Mouse (Mus musculus) neural tube, embryonic 12.5 days (tissue): ENCODE results near the gene Sat2. TPM values are rescaled to one million over a fixed set of nuclear protein-coding genes. Genes with fewer than 3 reads are reported as not detected.

Experiments
- ATAC-seq: fragments of 200-750 bp; cut with Nextera tagmentation; 2 replicates; pipeline ENCODE4 v1.8.0; 2017; ENCODE audit warnings: low read depth, mild to moderate bottlenecking, moderate TSS enrichment, moderate library complexity; ENCODE audit not compliant: low FRiP score
- H3K27ac ChIP-seq: fragments of 300-500 bp; sonication (generic); 2 replicates; pipeline ENCODE4 v1.5.1; 2016
- H3K27me3 ChIP-seq: fragments of 300-500 bp; sonication (generic); replicated peaks from 2 replicates; pipeline ENCODE4 v1.6.1; 2016; ENCODE audit warnings: mild to moderate bottlenecking
- H3K36me3 ChIP-seq: fragments of 300-500 bp; sonication (generic); 2 replicates; pipeline ENCODE4 v1.6.1; 2016; ENCODE audit warnings: mild to moderate bottlenecking
- H3K4me1 ChIP-seq: fragments of 300-500 bp; sonication (generic); 2 replicates; pipeline ENCODE4 v1.6.1; 2016
- H3K4me2 ChIP-seq: fragments of 300-500 bp; sonication (generic); replicated peaks from 2 replicates; pipeline ENCODE4 v1.6.1; 2016; ENCODE audit warnings: mild to moderate bottlenecking
- H3K4me3 ChIP-seq: fragments of 300-500 bp; sonication (generic); 2 replicates; pipeline ENCODE4 v1.5.1; 2016
- H3K9ac ChIP-seq: fragments of 300-500 bp; sonication (generic); 2 replicates; pipeline ENCODE4 v1.6.1; 2016; ENCODE audit warnings: mild to moderate bottlenecking
- H3K9me3 ChIP-seq: fragments of 300-500 bp; sonication (generic); 2 replicates; pipeline ENCODE4 v1.6.1; 2016; ENCODE audit warnings: mild to moderate bottlenecking
- WGBS: fragments of 180-500 bp; shearing (Covaris S2); methylation state at CpG from one replicate; pipeline ENCODE4 v1.1.7; 2016; 5-methylcytosine and 5-hydroxymethylcytosine counted together
- polyA plus RNA-seq: library from polyadenylated mRNA; unstranded; fragments of >200 nt; fragmentation: Nextera tagmentation; extraction: Ambion mirVana; gene quantifications from 2 replicates; pipeline ENCODE4 v1.2.1, GENCODE M21; 2016

The Sat2 gene
- polyA plus RNA-seq, 1 experiment from 2014 or later, result 23.3 TPM

DNA sequence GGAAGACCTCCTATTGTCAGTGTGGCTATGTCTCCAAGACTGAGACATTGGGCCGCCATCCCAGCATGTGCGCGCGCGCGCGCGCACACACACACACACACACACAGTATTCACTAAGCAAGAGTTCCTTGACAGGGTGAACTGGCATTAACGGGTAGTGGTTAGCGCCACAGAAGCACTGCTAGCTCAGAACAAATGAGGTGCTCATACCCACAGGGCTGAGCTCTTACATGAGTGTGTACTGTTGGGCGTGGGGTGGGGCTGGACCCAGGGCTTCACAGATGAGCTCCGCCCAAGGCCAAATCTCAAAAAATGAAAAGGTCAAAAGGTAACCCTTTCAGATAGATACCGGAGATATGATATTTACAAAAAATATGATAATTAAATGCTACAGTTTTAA lies 36.9 kb upstream of the Sat2 start:
- peaks cover 7% of the 10 kb centered on the region for H3K4me1 ChIP-seq
- ATAC-seq, result no peak
- H3K27ac ChIP-seq, result no peak overlapping the region
- H3K36me3 ChIP-seq, result peaks cover 35% of the 10 kb centered on the region
- H3K27me3 ChIP-seq, result no peaks in the 10 kb centered on the region
- H3K9me3 ChIP-seq, result no peaks in the 10 kb centered on the region
- H3K4me2 ChIP-seq, result no peak overlapping the region
- H3K9ac ChIP-seq, result no peak overlapping the region
- no peak overlapping the region for H3K4me3 ChIP-seq
- 97% methylated on average over 13 of the region's 13 CpGs for WGBS

DNA sequence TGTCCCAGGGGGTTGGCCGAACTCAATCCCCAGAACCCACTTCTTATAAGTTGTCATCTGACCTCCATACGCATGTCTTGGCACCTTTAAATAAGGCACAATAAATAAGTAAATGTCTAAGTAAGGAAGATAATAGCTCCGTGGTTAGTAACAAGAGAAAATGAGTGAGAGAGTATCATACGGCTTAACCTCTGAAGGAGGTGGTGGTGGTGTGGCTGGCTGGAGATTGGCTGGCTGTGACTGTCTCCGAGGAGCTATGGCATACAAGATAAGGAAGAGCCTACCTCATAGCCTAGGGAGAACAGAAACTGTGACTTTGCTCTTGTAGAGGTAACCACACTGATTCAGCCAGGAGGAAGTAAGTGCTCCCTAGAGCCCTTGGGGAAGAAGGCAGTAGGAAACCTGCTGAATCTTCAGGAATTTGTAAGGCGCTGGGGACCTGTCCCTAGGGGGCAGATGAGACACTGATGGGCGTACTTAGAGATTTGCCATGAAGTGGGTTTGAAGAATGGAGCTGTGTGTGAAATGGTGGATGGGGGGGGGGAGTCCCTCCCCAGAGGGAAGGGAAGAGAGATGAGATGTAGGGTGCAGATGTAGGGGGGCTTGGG lies 36.0 kb upstream of the Sat2 start:
- H3K27ac ChIP-seq, result no peak overlapping the region
- H3K36me3 ChIP-seq, result peaks cover 43% of the 10 kb centered on the region
- H3K9me3 ChIP-seq, result no peaks in the 10 kb centered on the region
- H3K4me1 ChIP-seq, result peaks cover 7% of the 10 kb centered on the region
- no peak overlapping the region for H3K4me2 ChIP-seq
- ATAC-seq, result no peak
- H3K9ac ChIP-seq, result no peak overlapping the region
- WGBS, result 81% methylated on average over 7 of the region's 7 CpGs
- no peak overlapping the region for H3K4me3 ChIP-seq
- no peaks in the 10 kb centered on the region for H3K27me3 ChIP-seq

DNA sequence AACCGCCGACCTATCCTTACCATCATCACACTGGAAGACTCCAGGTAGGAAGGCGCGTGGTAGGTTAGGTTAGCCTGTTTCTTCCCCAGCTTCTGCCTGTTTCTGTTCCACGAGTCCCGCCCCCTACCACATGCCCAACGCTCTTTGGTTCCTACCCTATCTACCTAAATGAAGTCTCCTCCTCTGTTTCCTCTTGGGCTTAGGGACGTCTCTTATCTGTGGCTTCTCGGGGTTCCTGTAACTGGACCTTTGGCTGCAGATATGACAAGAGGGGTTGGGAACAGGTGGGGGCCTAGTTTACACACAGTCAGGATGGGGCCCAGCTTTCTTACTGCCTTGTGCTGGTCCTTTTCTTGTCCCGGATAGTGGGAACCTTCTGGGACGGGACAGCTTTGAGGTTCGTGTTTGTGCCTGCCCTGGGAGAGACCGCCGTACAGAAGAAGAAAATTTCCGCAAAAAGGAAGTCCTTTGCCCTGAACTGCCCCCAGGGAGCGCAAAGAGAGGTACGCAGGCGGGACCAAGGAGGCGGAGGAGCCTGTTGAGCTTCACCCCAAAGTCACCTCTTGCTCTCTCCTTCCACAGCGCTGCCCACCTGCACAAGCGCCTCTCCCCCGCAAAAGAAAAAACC lies 32.5 kb upstream of the Sat2 start:
- no peak overlapping the region for H3K9ac ChIP-seq
- H3K4me1 ChIP-seq, result no peaks in the 10 kb centered on the region
- 95% methylated on average over 22 of the region's 22 CpGs for WGBS
- no peak overlapping the region for H3K4me3 ChIP-seq
- H3K27me3 ChIP-seq, result no peaks in the 10 kb centered on the region
- no peak overlapping the region for H3K4me2 ChIP-seq
- no peak overlapping the region for H3K27ac ChIP-seq
- peaks cover 60% of the 10 kb centered on the region for H3K36me3 ChIP-seq
- no peak for ATAC-seq
- H3K9me3 ChIP-seq, result no peaks in the 10 kb centered on the region

DNA sequence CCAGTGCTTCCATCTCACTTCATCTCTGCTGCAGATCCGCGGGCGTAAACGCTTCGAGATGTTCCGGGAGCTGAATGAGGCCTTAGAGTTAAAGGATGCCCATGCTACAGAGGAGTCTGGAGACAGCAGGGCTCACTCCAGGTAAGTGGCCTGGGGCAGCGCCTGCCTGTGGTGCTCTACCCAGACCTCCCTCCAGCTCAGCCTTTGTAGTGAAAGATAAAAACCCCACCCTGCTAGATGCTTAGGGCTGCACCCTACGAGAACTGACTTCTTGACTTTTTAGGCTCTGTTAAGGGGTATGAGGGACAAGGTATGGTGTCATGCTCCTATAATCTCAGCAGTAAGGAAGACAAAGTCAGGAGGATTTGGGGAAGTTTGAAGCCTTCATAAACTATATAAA lies 31.2 kb upstream of the Sat2 start:
- Histone ChIP-seq H3K9me3 (no peaks in the 10 kb centered on the region), H3K4me2 (no peak overlapping the region), H3K4me3 (no peak overlapping the region), H3K27ac (no peak overlapping the region), H3K9ac (no peak overlapping the region), H3K36me3 (peaks cover 63% of the 10 kb centered on the region), H3K4me1 (no peaks in the 10 kb centered on the region), H3K27me3 (no peaks in the 10 kb centered on the region)
- no peak for ATAC-seq
- WGBS, result 96% methylated on average over 8 of the region's 8 CpGs

DNA sequence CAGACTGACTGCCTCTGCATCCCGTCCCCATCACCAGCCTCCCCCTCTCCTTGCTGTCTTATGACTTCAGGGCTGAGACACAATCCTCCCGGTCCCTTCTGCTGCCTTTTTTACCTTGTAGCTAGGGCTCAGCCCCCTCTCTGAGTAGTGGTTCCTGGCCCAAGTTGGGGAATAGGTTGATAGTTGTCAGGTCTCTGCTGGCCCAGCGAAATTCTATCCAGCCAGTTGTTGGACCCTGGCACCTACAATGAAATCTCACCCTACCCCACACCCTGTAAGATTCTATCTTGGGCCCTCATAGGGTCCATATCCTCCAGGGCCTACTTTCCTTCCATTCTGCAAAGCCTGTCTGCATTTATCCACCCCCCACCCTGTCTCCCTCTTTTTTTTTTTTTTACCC lies 30.4 kb upstream of the Sat2 start:
- Histone ChIP-seq H3K4me3 (no peak overlapping the region), H3K27me3 (no peaks in the 10 kb centered on the region), H3K4me2 (no peak overlapping the region), H3K4me1 (no peaks in the 10 kb centered on the region), H3K36me3 (peaks cover 63% of the 10 kb centered on the region), H3K9me3 (no peaks in the 10 kb centered on the region), H3K27ac (no peak overlapping the region), H3K9ac (no peak overlapping the region)
- 87% methylated on average over 3 of the region's 3 CpGs for WGBS
- ATAC-seq, result no peak

DNA sequence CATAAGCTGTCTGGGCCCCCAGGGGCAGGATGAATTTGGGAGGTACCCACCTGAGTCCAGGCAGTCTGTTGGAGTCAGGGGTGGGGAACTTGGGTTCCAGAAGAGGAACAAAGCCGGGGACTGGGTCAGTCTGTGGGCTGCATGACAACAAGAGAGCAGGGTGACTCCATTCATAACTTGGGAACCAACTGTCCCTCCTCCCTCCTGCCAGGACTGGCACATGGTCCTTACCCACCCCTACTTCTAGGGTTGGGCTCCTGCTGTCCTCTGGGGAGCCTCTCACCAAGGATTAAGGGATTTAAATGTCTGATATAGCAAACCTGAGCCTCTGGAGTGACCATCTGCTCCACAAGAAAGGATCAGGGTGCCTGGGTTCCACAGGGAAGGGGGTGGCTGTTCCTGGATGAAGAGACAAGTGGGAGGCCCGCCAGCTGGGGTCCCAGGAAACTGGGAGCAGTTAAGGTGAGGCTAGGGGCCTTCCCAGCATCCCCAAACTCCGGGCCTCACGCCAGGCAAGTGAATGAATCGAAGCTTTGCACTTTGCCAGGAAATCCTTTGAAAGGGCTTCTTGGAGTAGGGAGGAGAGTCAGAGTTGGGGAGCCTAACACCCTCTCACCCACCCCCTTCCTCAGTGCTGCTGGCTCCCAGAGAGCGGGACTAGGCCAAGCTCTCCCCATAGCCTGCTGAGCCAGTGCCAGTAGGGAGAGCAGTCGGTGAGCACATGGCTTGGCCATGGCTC lies 29.8 kb upstream of the Sat2 start:
- Histone ChIP-seq H3K36me3 (peaks cover 57% of the 10 kb centered on the region), H3K4me2 (no peak overlapping the region), H3K4me3 (no peak overlapping the region), H3K9me3 (no peaks in the 10 kb centered on the region), H3K9ac (no peak overlapping the region), H3K4me1 (no peaks in the 10 kb centered on the region), H3K27me3 (no peaks in the 10 kb centered on the region), H3K27ac (no peak overlapping the region)
- no peak for ATAC-seq
- WGBS, result 88% methylated on average over 7 of the region's 7 CpGs

DNA sequence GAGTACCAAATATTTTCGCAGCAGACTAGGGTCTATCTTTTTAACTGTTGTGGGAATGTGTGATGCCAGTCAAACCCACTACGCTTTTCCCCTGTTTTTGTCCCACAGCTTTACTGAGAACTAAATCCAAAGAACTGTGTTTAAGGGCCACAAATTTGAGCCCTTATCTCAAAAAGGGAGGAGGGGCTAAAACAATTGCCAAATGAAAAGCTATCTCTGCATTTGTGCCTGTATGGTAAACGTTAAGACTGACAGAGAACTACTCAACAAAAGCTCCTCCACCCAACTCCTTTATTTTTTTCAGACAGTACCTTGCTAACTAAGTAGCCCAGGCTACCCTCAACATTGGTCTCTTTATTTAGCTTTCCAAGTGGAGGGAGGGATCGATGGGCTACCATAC lies 29.0 kb upstream of the Sat2 start:
- no peak for ATAC-seq
- Histone ChIP-seq H3K27ac (no peak overlapping the region), H3K4me3 (no peak overlapping the region), H3K4me1 (no peaks in the 10 kb centered on the region), H3K27me3 (no peaks in the 10 kb centered on the region), H3K9ac (no peak overlapping the region), H3K4me2 (no peak overlapping the region), H3K9me3 (no peaks in the 10 kb centered on the region), H3K36me3 (peaks cover 50% of the 10 kb centered on the region)
- WGBS, result 87% methylated on average over 4 of the region's 4 CpGs

DNA sequence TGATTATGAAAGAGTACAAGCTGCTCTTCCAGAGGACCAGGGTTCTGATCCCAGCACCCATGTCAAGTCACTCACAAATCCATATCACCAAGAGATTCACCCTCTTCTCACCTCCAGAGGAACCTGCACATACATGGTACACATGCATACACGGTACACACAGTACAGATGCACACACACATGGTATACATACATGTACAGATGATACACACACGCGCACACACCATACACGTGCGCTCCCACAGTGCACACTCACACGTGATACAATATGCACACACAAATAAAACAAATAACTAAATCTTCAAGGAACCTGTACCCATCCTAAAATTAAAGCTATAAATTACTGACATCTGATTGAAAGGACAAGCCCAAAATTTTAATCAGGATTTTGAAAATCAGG lies 27.0 kb upstream of the Sat2 start:
- 96% methylated on average over 6 of the region's 6 CpGs for WGBS
- Histone ChIP-seq H3K27ac (no peak overlapping the region), H3K9me3 (no peaks in the 10 kb centered on the region), H3K4me3 (no peak overlapping the region), H3K4me1 (peaks cover 6% of the 10 kb centered on the region), H3K36me3 (peaks cover 29% of the 10 kb centered on the region), H3K27me3 (no peaks in the 10 kb centered on the region), H3K9ac (no peak overlapping the region), H3K4me2 (no peak overlapping the region)
- no peak for ATAC-seq

DNA sequence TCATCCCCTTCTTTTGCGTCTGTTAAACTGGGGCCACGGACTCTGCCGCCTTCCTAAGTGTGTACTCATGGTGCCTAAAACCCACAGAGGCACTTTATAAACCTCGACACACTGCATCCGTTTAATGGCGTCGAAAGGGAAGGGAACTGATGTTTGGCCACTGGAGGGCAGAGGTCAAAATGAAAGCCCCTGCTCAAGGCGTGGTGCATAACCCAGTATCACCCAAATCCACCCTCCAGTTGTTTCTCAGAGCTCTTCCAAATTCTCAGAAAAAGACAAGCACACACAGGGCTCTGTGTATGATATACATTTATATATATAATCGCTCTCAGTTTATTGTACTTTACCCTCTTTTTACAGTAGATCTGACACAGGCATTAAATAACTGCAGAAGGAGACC lies 22.4 kb upstream of the Sat2 start:
- H3K27me3 ChIP-seq, result 0 out of 2 replicates have a peak, but pooled peaks cover 3% of the 10 kb centered on the region
- H3K36me3 ChIP-seq, result peaks cover 3% of the 10 kb centered on the region; the same call in 1 of the 2 replicates
- WGBS, result 6% methylated on average over 9 of the region's 9 CpGs
- H3K4me2 ChIP-seq, result 0 out of 2 replicates have a peak overlapping the region, but pooled peaks have one; percentile 38
- H3K27ac ChIP-seq, result no peak overlapping the region
- no peak for ATAC-seq
- no peaks in the 10 kb centered on the region for H3K9me3 ChIP-seq
- H3K4me3 ChIP-seq, result no peak overlapping the region
- H3K4me1 ChIP-seq, result peaks cover 23% of the 10 kb centered on the region
- no peak overlapping the region for H3K9ac ChIP-seq

DNA sequence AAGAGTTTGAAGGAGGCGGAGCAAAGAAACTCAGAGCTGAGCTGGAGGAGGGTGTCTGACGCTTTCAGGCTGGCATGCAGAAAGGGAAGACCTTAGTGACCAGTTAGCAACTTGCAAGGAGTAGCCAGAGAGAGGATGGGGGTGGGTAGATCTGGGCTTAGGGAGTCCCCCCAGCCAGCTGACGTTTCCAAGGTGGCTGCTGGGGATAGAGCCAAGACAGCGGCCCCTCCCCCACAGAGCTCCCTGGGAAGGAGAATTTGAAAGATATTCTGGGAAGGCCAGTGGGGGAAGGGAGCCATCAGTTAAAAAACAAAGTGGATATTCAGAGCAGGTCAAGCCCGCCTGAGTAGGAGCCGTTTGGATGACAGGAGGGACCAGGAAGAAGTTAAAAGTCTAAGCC lies 21.7 kb upstream of the Sat2 start:
- H3K9me3 ChIP-seq, result no peaks in the 10 kb centered on the region
- H3K9ac ChIP-seq, result 0 out of 2 replicates have a peak overlapping the region, but pooled peaks have one; percentile 26
- H3K4me1 ChIP-seq, result peaks cover 29% of the 10 kb centered on the region
- H3K4me3 ChIP-seq, result no peak overlapping the region
- no peaks in the 10 kb centered on the region for H3K36me3 ChIP-seq
- peaks cover 5% of the 10 kb centered on the region; the same call in 1 of the 2 replicates for H3K27me3 ChIP-seq
- H3K4me2 ChIP-seq, result peak overlapping the region; percentile 38
- no peak for ATAC-seq
- WGBS, result 14% methylated on average over 6 of the region's 6 CpGs
- H3K27ac ChIP-seq, result no peak overlapping the region

DNA sequence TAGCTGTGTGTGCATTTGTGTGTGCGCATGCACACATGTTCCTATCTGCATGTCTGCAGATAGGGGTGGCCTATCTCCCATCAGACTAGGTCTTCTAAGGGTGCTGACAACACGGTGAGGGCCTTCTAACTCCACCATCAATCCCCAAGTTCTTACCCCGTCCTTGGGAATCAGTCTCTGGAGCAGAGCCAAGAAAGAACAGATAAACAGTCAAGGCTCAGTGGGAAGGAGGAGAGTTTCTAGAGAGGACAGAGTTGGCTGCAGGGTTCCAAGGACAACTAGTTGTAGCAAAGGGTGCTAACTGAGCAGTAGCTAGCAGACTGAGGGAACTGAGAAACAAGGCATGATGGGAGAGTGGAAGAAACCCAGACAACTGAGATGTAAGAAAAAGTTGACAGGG lies 20.1 kb upstream of the Sat2 start:
- WGBS, result 89% methylated on average over 3 of the region's 3 CpGs
- peaks cover 40% of the 10 kb centered on the region for H3K4me1 ChIP-seq
- H3K9me3 ChIP-seq, result no peaks in the 10 kb centered on the region
- no peaks in the 10 kb centered on the region for H3K36me3 ChIP-seq
- H3K9ac ChIP-seq, result no peak overlapping the region
- H3K27me3 ChIP-seq, result peaks cover 8% of the 10 kb centered on the region; the same call in 1 of the 2 replicates
- H3K27ac ChIP-seq, result no peak overlapping the region
- H3K4me2 ChIP-seq, result no peak overlapping the region
- ATAC-seq, result no peak
- no peak overlapping the region for H3K4me3 ChIP-seq

DNA sequence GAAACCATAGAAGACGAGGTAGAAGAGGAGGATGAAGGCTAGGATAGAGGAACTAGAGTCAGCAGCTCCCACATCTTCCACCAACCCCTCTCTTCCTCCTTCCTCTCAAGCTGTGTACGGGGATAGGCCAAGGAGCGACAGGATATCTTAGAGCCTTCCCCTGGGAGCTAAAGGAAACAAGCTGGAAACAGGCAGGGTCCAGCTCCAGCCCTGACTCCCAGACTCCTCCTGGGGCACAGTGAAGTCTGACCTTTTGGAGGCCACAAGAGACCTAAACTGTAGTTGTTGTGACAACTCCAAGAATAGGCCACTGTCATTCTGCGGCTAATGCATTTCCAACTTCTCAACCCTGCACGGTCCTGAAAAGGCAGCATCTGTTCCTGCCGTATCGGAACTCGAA lies 18.3 kb upstream of the Sat2 start:
- WGBS, result 82% methylated on average over 8 of the region's 8 CpGs
- H3K27ac ChIP-seq, result no peak overlapping the region
- peaks cover 40% of the 10 kb centered on the region for H3K4me1 ChIP-seq
- no peak overlapping the region for H3K4me3 ChIP-seq
- no peaks in the 10 kb centered on the region for H3K9me3 ChIP-seq
- no peaks in the 10 kb centered on the region for H3K36me3 ChIP-seq
- peaks cover 8% of the 10 kb centered on the region; the same call in 1 of the 2 replicates for H3K27me3 ChIP-seq
- no peak overlapping the region for H3K9ac ChIP-seq
- H3K4me2 ChIP-seq, result no peak overlapping the region
- ATAC-seq, result no peak
